Mouse (Mus musculus) cerebellum, adult 2 months (tissue): Measurements from ENCODE around the gene Tmem184a. TPM values are rescaled to one million over a fixed set of nuclear protein-coding genes. Genes with fewer than 3 reads are reported as not detected.

ENCODE experiments used
- DNase-seq, 2 experiments: peaks; one replicate each; pipeline ENCODE4 v3.0.0; 2021
- H3K27ac ChIP-seq: fragments of 200-500 bp; 2 replicates; pipeline ENCODE4 v1.5.1; 2012; ENCODE audit warnings: low read length, control low read depth, inconsistent platforms; ENCODE audit not compliant: insufficient read depth
- H3K27me3 ChIP-seq: fragments of 200-500 bp; 2 replicates; pipeline ENCODE4 v1.6.1; 2012; ENCODE audit warnings: inconsistent platforms, mild to moderate bottlenecking, low read length, moderate library complexity; ENCODE audit not compliant: control insufficient read depth, insufficient read depth
- H3K4me1 ChIP-seq: fragments of 200-500 bp; 2 replicates; pipeline ENCODE4 v1.6.1; 2011; ENCODE audit warnings: low read length; ENCODE audit not compliant: control insufficient read depth, insufficient read depth
- H3K4me3 ChIP-seq: fragments of 200-500 bp; replicated peaks from 2 replicates; pipeline ENCODE3; 2011; ENCODE audit warnings: mild to moderate bottlenecking, low read depth, low read length, control low read depth; ENCODE audit not compliant: insufficient read depth
- CTCF ChIP-seq: fragments of 200-500 bp; IDR thresholded peaks from 2 replicates; pipeline ENCODE4 v1.5.1; 2011; ENCODE audit warnings: low read depth, mild to moderate bottlenecking, control low read depth, low read length, moderate library complexity, borderline replicate concordance; ENCODE audit not compliant: insufficient read depth
- POLR2A ChIP-seq: fragments of 200-500 bp; IDR thresholded peaks from 2 replicates; pipeline ENCODE4 v1.6.1; 2011; ENCODE audit warnings: low read length, control low read depth, borderline replicate concordance; ENCODE audit not compliant: insufficient read depth
- WGBS: fragments of 180-500 bp; shearing (Covaris S2); methylation state at CpG from one replicate; pipeline ENCODE4 v1.1.7; 2018; 5-methylcytosine and 5-hydroxymethylcytosine counted together
- polyA plus RNA-seq: library from polyadenylated mRNA; depleted of rRNA; stranded (reverse); fragments of >200 nt; gene quantifications from 2 replicates; pipeline ENCODE4 v1.2.3, GENCODE M21; 2012; rRNA removed

The Tmem184a gene
- 0.54 and 0.71 TPM in 2 replicates for polyA plus RNA-seq

DNA sequence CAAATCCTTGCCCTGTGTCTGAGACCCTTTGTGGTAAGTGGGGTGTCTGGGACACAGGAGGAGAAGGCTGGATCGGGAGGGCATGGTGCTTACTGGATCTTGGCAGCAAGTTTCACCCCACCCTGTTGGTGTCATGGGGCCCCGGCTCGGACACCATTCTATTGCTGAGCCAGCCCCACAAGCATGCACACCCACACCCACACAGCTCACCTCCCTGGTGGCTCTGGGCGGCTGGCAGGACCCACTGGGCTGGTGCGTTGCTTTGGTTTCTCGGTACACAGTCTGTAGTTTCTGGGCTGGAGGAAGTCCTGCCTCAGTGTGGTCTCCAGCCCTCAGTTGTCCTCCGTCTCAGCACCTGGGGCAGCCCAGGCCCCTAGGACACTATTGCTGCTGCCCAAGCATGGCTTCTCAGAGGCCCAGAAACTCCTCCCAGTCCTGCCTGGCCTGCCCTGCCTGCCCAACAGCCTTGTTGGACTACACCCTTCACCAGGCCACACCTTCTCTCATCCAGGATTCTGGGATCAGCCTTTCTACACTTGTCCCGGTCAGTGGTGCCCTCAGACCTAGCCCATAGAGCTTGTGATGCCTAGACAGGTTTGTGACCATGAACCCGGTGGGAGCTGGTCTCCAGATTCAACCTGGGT lies at the start of gene Tmem184a:
TSS of gene Tmem184a (minus strand) at position 380 of the 644 bp plus-strand sequence.
- DNase-seq: no peak
- Histone ChIP-seq H3K27me3 (no peaks in the 10 kb centered on the region), H3K27ac (no peak within 1 kb of the TSS), H3K4me1 (no peaks in the 10 kb centered on the region), H3K4me3 (no peak within 1 kb of the TSS)
- TF ChIP-seq CTCF: no peak
- 78% methylated on average over 9 of the region's 9 CpGs for WGBS

DNA sequence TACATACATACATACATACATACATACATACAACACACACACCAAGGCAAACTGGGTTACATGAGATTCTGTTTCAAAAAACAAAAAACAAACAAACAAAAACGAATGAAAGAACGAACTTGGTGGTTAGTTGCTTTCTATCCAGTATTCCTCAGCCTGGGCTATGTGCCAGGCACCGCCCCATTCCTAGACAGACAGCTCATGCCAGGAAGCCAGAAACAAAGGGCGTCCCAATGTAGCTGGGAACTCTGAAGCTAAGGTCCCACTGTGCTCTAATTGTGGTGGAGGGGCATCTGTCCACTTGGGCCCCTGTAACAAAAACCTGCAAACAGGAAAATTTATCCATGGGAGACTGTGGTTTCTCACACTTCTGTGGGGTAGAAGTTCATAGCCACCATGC lies 43.0 kb upstream of the Tmem184a start:
- no peak for DNase-seq
- Histone ChIP-seq H3K4me1 (no peaks in the 10 kb centered on the region), H3K4me3 (no peak overlapping the region), H3K27me3 (no peaks in the 10 kb centered on the region; the same call in 1 of the 2 replicates), H3K27ac (no peak overlapping the region)
- no peak for TF ChIP-seq POLR2A
- TF ChIP-seq CTCF: no peak
- WGBS: 14% methylated on average over 4 of the region's 4 CpGs

DNA sequence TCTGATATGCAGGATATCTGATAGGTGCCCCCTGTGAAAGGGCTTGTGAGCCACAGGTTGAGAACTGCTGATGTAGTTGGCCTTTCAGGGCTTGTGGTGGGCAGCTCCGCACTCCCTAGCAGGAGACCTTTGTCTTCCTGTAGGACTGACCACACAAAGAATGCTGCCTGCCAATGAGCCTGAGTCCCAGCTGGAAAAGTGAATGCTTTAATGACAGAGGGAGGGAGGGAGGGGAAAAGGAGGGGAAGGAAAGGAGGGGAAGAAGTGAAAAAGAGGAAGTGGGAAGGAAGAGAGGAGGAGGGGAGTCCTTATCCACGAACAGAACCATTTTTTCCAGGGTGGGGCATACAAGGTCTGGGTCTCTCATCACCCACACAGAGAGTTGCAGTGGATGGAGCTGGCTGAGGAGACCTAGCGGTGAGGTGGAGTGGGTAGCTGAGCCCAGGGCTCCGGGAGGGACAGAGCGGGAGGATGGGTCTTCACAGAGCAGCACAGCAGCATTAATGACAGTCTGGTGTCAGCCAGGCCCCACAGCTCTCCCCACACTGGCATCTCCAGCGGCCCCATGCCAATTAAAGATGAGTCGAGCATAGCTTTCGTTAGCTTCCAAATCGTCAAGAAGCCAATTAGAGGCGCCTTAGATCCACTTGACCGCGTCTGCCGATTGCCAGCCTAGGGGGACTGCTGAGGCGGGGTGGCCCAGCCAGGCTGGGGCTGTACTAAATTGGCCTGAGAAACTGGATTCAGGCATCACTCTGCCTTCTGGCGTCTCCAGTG lies 40.8 kb upstream of the Tmem184a start:
- TF ChIP-seq CTCF (no peak), POLR2A (no peak)
- Histone ChIP-seq H3K27me3 (no peaks in the 10 kb centered on the region; the same call in 1 of the 2 replicates), H3K4me3 (no peak overlapping the region), H3K27ac (no peak overlapping the region), H3K4me1 (no peaks in the 10 kb centered on the region)
- WGBS: 12% methylated on average over 15 of the region's 15 CpGs
- no peak for DNase-seq

DNA sequence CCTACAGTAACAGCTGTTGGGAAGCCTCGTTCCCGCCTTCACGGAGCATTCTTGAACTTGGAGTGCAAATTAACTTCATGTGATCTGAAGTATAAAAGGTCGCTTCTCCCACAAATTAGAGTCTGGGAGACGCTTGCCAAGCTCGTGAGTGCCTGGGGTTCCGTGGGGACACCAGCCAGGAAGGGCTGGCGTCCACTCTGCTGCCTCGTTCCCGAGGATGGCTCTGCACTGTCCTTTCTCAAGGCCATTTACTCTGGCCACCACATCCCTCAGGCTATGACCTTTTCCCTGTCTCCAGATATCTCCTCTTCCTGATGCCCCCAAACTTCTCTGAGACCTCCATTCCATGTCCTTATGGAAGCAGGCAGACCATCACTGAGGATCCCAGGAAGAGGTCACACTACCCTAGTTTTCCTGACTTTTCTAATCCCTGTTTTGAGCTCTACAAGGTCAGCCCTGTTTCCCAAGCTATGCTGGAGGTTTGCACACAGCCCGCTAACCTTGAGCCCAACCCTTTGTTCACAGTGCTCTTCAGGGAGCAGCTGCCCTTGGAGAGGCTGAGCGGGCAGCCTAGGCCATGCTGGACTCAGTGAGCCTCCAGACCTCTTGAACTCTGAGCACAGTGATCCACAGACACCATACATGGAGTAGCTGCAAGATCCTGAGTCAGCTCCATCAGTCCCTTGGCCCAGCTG lies 30.1 kb upstream of the Tmem184a start:
- DNase-seq: no peak
- no peak overlapping the region for H3K4me3 ChIP-seq
- H3K27ac ChIP-seq: no peak overlapping the region
- no peak for TF ChIP-seq CTCF
- no peak for TF ChIP-seq POLR2A
- 23% methylated on average over 12 of the region's 12 CpGs for WGBS
- no peaks in the 10 kb centered on the region for H3K27me3 ChIP-seq
- no peaks in the 10 kb centered on the region for H3K4me1 ChIP-seq

DNA sequence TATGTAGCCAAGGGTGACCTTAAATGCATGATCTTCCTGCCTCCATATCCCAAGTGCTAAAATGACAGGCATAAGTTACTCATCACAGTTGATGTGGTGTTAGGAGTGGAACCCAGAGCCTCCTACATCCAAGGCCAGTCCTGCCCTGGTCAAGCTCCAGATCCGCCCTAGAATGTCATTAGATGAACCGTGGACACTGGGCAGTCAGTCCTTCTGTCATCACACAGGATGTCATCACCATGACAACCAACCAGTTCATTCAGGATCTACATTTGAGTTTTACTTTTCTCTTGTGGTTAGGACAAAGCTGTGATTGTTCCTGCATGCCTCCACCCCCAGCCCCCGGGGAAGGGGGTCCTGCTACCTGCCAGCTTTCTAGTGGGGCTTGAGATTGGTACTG lies 19.4 kb upstream of the Tmem184a start:
- no peak for DNase-seq
- WGBS: 8% methylated on average over 3 of the region's 3 CpGs
- H3K4me3 ChIP-seq: no peak overlapping the region
- TF ChIP-seq POLR2A: no peak
- no peaks in the 10 kb centered on the region for H3K4me1 ChIP-seq
- H3K27me3 ChIP-seq: no peaks in the 10 kb centered on the region
- H3K27ac ChIP-seq: no peak overlapping the region

DNA sequence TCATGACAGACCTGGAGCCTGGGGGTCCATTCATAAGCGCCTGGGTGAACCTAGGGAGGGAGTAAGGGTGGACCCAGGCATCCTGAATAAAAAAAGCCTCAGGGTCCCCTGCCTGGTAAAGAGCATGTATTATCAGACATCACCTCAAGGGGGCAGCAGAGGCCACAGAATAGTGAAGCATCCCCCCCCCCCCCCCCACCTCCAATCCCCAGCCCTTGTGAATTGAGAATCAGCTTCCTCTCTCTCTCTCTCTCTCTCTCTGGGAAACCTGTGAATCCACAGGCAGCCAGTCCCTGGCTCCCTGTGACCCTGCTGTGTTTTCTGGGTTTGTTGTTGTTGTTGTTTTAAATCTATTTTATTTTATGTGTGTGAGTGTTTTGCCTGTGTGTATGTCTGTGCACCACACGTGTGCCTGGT lies 18.8 kb upstream of the Tmem184a start:
- peak; percentile 41; the same call in 1 of the 2 replicates for TF ChIP-seq CTCF
- no peak for TF ChIP-seq POLR2A
- Histone ChIP-seq H3K4me3 (no peak overlapping the region), H3K27ac (no peak overlapping the region), H3K27me3 (no peaks in the 10 kb centered on the region), H3K4me1 (no peaks in the 10 kb centered on the region)
- peak; percentile 27 to 49 for DNase-seq
- 20% methylated on average over 2 of the region's 2 CpGs for WGBS

DNA sequence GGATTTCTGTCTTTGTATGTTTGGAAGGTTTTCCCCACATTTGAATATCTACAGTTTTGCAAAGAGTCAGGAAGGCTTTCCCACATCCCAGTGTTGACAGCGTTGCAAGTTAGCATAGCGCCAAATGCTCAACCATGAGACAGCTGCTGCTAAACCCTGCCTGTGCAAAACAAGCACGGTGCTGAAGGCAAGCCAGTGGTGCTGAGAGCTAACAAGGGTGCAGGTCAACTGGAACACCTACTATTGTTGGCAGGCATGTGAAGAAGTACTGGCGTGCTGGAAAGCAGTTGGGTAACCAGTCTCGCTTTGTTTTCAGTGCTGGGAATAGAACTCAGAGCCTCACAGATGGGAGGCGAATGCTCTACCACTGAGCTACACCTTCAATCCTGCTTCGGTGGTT lies 16.0 kb upstream of the Tmem184a start:
- 70% methylated on average over 7 of the region's 7 CpGs for WGBS
- no peak for DNase-seq

More for the DNA sequence above, 16.0 kb upstream of the Tmem184a start:
- Histone ChIP-seq H3K27ac (no peak overlapping the region), H3K4me1 (no peaks in the 10 kb centered on the region), H3K27me3 (no peaks in the 10 kb centered on the region), H3K4me3 (no peak overlapping the region)
- TF ChIP-seq CTCF: no peak
- no peak for TF ChIP-seq POLR2A
